Mouse (Mus musculus) embryonic facial prominence, embryonic 10.5 days (tissue): Measurements from ENCODE around the gene Ugp2. TPM values are rescaled to one million over a fixed set of nuclear protein-coding genes. Genes with fewer than 3 reads are reported as not detected.
A peak's percentile ranks its signal among the peaks of the same experiment; 100 is the strongest.
"Not testable (repeated sequence)": the region's sequence is repeated elsewhere in the genome, so short reads cannot be mapped to it uniquely, and the experiment has no call there.

Source experiments
- DNase-seq: peaks from one replicate; pipeline ENCODE4 v3.0.0-alpha.2; 2017; ENCODE audit warnings: low spot score
- H3K27ac ChIP-seq: fragments of 300-500 bp; sonication (generic); replicated peaks from 2 replicates; pipeline ENCODE4 v1.5.1; 2016; ENCODE audit warnings: mild to moderate bottlenecking
- H3K27me3 ChIP-seq: fragments of 300-500 bp; sonication (generic); replicated peaks from 2 replicates; pipeline ENCODE4 v1.6.1; 2016; ENCODE audit warnings: low read depth, mild to moderate bottlenecking; ENCODE audit not compliant: poor library complexity, severe bottlenecking
- H3K36me3 ChIP-seq: fragments of 300-500 bp; sonication (generic); replicated peaks from 2 replicates; pipeline ENCODE4 v1.6.1; 2016; ENCODE audit warnings: mild to moderate bottlenecking, moderate library complexity
- H3K4me1 ChIP-seq: fragments of 300-500 bp; sonication (generic); 2 replicates; pipeline ENCODE4 v1.6.1; 2016
- H3K4me3 ChIP-seq: fragments of 300-500 bp; sonication (generic); 2 replicates; pipeline ENCODE4 v1.5.1; 2016; ENCODE audit warnings: mild to moderate bottlenecking, moderate library complexity
- H3K9me3 ChIP-seq: fragments of 300-500 bp; sonication (generic); 2 replicates; pipeline ENCODE4 v1.6.1; 2016; ENCODE audit warnings: mild to moderate bottlenecking
- WGBS: fragments of 180-500 bp; shearing (Covaris S2); methylation state at CpG from one replicate; pipeline ENCODE4 v1.1.7; 2016; 5-methylcytosine and 5-hydroxymethylcytosine counted together
- polyA plus RNA-seq: library from polyadenylated mRNA; unstranded; fragments of >200 nt; fragmentation: Nextera tagmentation; extraction: Ambion mirVana; gene quantifications from 2 replicates; pipeline ENCODE4 v1.2.1, GENCODE M21; 2016

Gene Ugp2
- polyA plus RNA-seq, 1 experiment from 2014 or later, result 54.2 TPM

DNA sequence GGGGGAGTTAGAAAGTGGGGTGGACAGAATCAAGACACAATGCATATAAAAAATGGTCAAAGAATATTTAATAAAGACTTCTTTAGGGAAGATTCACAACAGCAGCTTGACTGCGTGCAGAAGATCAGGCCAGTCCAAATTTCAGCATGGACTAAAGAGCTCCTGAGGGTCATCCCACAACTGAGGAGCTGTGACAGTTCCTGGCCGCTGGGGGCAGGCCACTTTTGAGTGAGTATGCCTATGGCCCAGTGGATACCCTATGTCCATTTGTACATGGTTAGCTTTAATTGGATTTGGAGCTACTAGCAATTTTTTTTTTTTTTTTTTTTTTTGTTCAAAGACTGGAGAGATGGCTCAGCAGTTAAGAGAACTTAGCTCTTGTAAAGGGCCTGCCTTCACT is 44.2 kb downstream of the Ugp2 start:
- Histone ChIP-seq H3K4me1 (no peaks in the 10 kb centered on the region), H3K4me3 (no peak overlapping the region), H3K27ac (no peak overlapping the region), H3K9me3 (no peaks in the 10 kb centered on the region), H3K27me3 (no peaks in the 10 kb centered on the region), H3K36me3 (peaks cover 86% of the 10 kb centered on the region)
- DNase-seq, result peak; percentile 15
- WGBS, result 65% methylated on average over 2 of the region's 2 CpGs

DNA sequence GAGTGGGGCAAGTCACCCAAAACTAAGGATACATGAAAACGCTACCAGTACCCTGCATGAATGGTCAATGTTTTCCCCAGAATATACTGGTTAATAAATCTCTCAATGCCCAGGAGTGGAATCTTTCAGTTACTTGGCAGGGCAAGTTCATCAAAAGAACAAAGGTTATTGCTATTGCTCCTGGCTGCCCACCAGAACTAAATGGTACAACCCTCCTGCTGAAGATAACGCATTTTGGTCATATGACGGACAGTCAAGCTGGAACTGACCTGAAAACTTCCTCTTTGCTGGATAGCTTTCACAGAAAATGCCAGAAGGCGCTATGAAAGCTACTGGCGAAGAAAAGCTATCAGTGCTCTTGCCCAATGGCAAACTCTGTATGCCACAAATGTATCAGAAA is 45.2 kb downstream of the Ugp2 start:
- no peaks in the 10 kb centered on the region for H3K9me3 ChIP-seq
- WGBS, result 91% methylated on average over 5 of the region's 5 CpGs
- H3K36me3 ChIP-seq, result peaks cover 88% of the 10 kb centered on the region
- H3K4me1 ChIP-seq, result no peaks in the 10 kb centered on the region
- H3K4me3 ChIP-seq, result no peak overlapping the region
- no peaks in the 10 kb centered on the region for H3K27me3 ChIP-seq
- H3K27ac ChIP-seq, result no peak overlapping the region
- DNase-seq, result no peak

DNA sequence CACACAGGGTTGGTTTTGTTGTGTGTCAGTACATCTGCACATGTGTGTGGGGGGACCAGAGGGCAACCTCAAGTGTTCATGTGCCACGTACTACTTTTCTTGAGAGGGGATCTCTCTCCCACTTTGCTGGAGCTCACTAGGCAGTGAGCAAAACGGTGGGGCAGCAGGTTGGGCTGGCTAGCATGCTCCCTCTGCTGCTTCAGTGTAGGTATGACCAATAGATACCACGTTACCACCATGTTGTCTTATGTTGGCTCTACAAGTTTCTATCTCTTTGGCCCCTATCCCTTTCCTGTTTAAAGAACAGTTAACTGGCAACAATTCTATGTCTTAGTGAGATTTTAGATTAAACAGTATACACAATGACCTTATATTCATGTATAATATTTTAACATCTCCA is 48.7 kb downstream of the Ugp2 start:
- H3K36me3 ChIP-seq, result peaks cover 74% of the 10 kb centered on the region
- DNase-seq, result no peak
- H3K4me3 ChIP-seq, result no peak overlapping the region
- H3K4me1 ChIP-seq, result no peaks in the 10 kb centered on the region
- no peaks in the 10 kb centered on the region for H3K27me3 ChIP-seq
- no peak overlapping the region for H3K27ac ChIP-seq
- no peaks in the 10 kb centered on the region for H3K9me3 ChIP-seq
- 86% methylated on average over 3 of the region's 3 CpGs for WGBS

DNA sequence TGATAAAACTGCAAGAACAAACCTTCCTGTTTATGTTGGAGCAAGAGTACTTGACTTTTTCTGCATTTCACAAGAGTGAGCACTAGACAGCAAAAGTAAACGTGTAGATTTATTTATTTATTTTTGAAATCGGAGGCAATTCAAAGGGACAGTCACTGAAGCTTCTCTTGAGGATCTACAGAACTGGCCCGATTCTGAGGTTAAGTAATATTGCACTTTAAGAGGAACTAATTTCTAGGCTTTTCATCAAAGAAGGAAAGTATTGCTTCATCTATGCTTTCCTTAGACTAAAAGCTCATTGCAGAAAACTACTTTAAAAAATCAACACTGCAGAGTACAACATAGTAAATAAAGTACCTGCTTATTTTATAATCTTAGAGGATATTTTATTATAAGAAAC is 49.4 kb downstream of the Ugp2 start:
- Histone ChIP-seq H3K27ac (no peak overlapping the region), H3K9me3 (no peaks in the 10 kb centered on the region), H3K27me3 (no peaks in the 10 kb centered on the region), H3K4me1 (no peaks in the 10 kb centered on the region), H3K4me3 (no peak overlapping the region), H3K36me3 (peaks cover 71% of the 10 kb centered on the region)
- WGBS, result 85% methylated on average over 3 of the region's 3 CpGs
- DNase-seq, result no peak

DNA sequence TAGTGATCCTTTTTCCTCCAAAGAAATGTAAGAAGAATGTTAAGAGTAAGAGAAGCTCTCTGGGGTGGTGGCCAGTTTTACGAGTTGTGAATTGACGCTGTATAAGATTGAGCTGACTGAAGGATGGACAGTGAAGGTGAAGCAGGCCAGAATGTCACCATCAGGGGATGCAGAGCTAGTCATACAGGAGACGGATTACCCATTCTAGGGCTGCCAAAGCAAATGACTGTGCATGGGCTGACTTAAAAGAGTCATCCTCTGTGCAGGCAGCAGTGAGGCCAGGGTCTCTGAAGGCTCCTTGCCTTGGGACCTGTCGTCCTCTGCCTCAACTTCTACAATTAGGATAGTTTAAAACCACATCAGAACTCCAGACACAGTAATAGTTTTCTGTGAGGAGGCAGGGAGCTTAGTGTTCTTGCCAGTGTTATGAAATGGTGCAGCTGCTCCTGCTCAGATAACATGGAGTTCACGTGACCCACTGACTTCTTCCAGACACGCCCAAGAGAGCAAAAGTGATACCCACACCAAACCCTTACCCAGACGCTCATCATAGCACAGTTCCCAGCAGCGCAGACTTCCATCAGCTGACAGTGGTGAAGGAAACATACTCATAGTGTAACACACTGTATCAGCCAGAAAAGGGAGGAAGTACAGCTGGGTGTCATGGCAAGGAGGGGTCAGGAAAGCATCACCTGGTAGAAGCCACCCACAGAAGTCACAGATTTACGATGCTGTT is 56.9 kb downstream of the Ugp2 start:
- H3K4me1 ChIP-seq, result no peaks in the 10 kb centered on the region
- H3K27me3 ChIP-seq, result no peaks in the 10 kb centered on the region
- H3K4me3 ChIP-seq, result no peak overlapping the region
- no peaks in the 10 kb centered on the region for H3K9me3 ChIP-seq
- 92% methylated on average over 9 of the region's 9 CpGs for WGBS
- peaks cover 66% of the 10 kb centered on the region for H3K36me3 ChIP-seq
- no peak overlapping the region for H3K27ac ChIP-seq
- no peak for DNase-seq

DNA sequence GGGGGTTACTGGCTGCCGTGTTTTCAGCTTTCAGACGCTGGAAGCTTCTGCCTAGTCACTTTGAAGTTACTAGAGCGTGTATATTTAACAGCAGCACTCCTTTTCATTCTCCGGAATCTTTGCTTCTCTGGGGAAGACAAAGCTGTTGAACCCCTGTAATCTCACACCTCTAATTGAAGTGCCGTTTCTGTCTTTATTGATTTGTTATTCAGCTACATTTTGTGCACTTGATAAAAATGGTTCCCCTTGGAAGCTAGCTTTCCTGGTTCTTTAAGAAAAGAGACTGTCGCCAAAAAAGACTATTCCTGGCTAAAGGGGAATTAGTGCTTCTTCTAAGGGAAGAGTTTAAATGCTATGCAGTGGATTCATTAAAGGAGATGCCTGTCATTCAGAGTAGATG is 61.5 kb downstream of the Ugp2 start:
- Histone ChIP-seq H3K36me3 (peaks cover 54% of the 10 kb centered on the region), H3K4me3 (no peak overlapping the region), H3K27ac (no peak overlapping the region), H3K27me3 (no peaks in the 10 kb centered on the region), H3K9me3 (no peaks in the 10 kb centered on the region), H3K4me1 (no peaks in the 10 kb centered on the region)
- no peak for DNase-seq
- 72% methylated on average over 6 of the region's 6 CpGs for WGBS

DNA sequence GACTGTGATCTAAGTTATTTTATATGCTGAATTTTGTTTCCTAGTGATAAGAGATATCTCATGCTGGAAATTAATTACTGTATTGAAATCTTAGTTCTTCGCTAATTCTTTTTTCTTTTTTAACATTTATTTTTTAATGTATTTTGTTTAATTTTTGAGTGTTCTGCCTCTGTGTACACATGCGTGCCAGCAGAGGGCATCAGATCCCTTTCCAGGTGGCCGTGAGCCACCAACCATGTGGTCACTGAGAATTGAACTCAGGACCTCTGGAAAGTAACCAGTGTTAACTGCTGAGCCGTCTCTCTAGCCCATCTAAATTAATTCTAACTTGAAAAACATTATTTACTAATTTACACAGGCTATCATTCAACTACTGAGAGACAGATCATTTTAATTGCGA is 62.9 kb downstream of the Ugp2 start:
- Histone ChIP-seq H3K9me3 (no peaks in the 10 kb centered on the region), H3K27ac (no peak overlapping the region), H3K36me3 (peaks cover 48% of the 10 kb centered on the region), H3K4me3 (no peak overlapping the region), H3K4me1 (no peaks in the 10 kb centered on the region), H3K27me3 (no peaks in the 10 kb centered on the region)
- WGBS, result 85% methylated on average over 5 of the region's 5 CpGs
- peak; percentile 21 for DNase-seq

DNA sequence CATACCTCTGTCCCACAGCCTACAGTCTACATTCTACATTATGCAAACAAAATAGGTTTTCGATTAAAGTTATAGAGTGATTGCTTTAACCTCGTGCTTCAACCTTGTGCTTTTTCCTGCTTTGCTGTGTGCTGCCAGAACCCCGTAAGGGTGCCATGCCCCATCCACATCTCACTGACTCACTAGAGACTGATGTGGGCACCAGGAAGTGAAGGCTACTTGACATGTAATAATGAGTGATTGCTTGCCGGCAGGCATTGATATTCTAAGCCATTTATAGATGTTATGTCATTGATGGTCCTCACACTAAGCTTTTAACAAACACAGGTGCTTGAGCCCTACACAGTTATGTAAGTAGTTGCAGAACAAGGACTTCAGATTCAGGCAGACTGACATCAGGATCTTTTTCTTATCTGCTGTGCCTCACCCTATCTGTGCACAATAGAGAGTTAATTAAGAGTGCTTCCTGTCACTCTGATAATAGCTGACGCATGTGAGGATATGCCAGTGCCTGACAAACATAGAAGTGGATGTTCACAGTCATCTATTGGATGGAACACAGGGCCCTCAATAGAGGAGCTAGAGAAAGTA is 63.8 kb downstream of the Ugp2 start:
- WGBS, result 91% methylated on average over 5 of the region's 5 CpGs
- no peaks in the 10 kb centered on the region for H3K9me3 ChIP-seq
- no peaks in the 10 kb centered on the region for H3K27me3 ChIP-seq
- peaks cover 47% of the 10 kb centered on the region for H3K36me3 ChIP-seq
- H3K27ac ChIP-seq, result no peak overlapping the region
- no peaks in the 10 kb centered on the region for H3K4me1 ChIP-seq
- no peak overlapping the region for H3K4me3 ChIP-seq
- no peak for DNase-seq

DNA sequence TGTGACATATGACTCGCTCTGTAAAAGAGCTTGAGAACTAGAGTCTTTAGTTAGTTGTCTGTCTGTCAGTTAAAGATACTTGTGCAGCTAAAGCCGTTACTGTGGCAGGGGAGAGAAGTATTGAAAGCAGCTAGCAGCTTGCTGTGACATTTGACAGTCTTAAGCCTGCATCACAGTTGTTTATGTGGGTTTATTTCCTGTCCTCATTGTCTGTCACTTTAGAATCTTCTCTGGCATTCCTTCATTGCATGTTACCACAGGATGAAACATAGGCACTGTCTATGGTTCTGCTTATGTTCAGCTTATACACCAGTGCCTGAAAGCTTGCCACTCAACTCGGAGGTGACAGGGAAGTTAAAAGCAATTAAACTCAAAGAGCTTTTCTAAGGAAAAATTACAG is 67.4 kb downstream of the Ugp2 start:
- Histone ChIP-seq H3K9me3 (no peaks in the 10 kb centered on the region), H3K27ac (no peak overlapping the region), H3K27me3 (no peaks in the 10 kb centered on the region), H3K36me3 (peaks cover 59% of the 10 kb centered on the region), H3K4me3 (no peak overlapping the region), H3K4me1 (no peaks in the 10 kb centered on the region)
- DNase-seq, result no peak
- 87% methylated on average over 3 of the region's 3 CpGs for WGBS

DNA sequence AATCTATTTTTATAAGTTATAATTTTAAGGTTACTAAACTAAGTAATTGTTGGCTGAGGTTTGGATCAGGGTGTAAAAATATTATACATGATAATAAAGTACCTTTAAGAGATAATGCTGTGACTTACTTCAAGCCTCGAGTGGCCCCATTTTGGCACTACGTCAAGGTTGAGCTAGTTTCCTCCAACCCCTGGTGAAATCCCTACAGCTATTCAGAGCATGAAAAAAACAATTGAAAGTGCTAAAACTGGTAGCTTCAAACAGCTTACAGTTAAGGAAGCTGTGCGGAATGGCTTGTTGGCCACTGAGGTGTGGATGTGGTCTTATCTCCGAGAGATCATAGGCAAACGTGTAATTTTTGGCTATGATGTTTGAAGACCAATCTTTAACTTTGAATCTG is 75.5 kb downstream of the Ugp2 start:
- Histone ChIP-seq H3K4me3 (no peak overlapping the region), H3K36me3 (peaks cover 43% of the 10 kb centered on the region)
- WGBS, result 95% methylated on average over 5 of the region's 5 CpGs

DNA sequence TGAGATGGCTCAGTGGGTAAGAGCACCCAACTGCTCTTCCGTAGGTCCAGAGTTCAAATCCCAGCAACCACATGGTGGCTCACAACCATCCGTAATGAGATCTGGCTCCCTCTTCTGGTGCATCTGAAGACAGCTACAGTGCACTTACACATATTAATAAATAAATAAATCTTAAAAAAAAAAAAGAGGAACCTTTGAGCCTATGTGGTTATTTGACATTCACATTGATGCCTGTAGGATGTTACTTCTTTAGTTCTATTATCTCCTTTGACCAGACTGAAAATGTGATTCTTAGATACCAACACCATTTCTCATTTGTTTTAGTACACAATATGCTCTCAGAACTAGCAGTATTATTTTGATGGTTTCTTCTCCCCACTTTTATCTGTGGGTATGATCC is 82.8 kb downstream of the Ugp2 start:
- not testable (repeated sequence) for H3K9me3 ChIP-seq, H3K27me3 ChIP-seq, H3K4me3 ChIP-seq, H3K27ac ChIP-seq, H3K4me1 ChIP-seq, DNase-seq
- H3K36me3 ChIP-seq, result peaks cover 23% of the 10 kb centered on the region
- 91% methylated on average over 2 of the region's 2 CpGs for WGBS

More for the DNA sequence above, 75.5 kb downstream of the Ugp2 start:
- no peak for DNase-seq
- Histone ChIP-seq H3K27ac (no peak overlapping the region), H3K27me3 (no peaks in the 10 kb centered on the region), H3K9me3 (no peaks in the 10 kb centered on the region), H3K4me1 (no peaks in the 10 kb centered on the region)

DNA sequence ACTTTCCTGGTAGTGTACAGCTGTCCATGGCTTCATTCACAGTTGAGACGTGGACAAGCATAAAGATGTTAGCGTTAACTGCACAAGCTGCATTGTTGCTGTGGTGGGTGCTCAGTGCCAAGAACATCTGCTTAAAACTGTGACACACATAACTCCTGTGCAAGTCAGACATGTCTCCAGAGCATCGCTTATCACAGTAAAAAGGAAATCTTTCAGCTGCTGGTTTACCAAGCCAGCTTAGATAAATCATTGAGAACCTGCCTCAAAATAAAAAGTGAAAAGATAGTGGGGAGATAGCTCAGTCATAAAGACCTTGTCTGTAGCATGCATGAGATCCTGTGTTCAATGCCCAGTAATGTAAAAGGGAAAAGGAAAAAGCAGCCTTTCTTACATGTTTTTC is 84.6 kb downstream of the Ugp2 start:
- H3K27ac ChIP-seq, result no peak overlapping the region
- DNase-seq, result no peak
- no peak overlapping the region for H3K4me3 ChIP-seq
- no peaks in the 10 kb centered on the region for H3K4me1 ChIP-seq
- H3K9me3 ChIP-seq, result no peaks in the 10 kb centered on the region
- WGBS, result 92% methylated on average over 3 of the region's 3 CpGs
- H3K36me3 ChIP-seq, result peaks cover 19% of the 10 kb centered on the region
- H3K27me3 ChIP-seq, result no peaks in the 10 kb centered on the region

DNA sequence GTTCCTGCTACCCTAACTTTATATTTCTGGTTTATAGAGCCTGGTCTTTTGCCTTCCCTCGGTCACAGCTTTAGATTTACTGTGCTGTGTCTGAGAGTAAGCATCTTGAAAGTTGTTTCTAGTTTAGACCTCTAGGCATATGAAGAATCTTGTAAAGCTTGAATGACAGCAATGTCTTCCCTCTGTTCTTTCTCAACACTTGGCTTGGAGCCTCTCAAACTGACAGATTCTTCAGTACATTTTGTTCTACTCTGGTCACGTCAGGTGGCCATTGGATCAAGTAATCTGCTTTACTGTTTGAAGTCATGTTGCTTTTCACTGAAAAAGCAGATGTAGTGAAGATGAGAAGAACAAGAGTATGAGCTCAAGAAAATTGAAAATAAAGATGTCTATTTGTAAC is 94.8 kb downstream of the Ugp2 start:
- WGBS, result 91% methylated on average over 2 of the region's 2 CpGs
- H3K4me1 ChIP-seq, result no peaks in the 10 kb centered on the region
- H3K9me3 ChIP-seq, result no peaks in the 10 kb centered on the region
- no peak overlapping the region for H3K4me3 ChIP-seq
- no peaks in the 10 kb centered on the region for H3K27me3 ChIP-seq
- no peak for DNase-seq
- H3K27ac ChIP-seq, result no peak overlapping the region
- peaks cover 46% of the 10 kb centered on the region for H3K36me3 ChIP-seq
